Mouse (Mus musculus) neural tube, postnatal 0 days (tissue): Measurements from ENCODE around the gene Rnf217. TPM values are rescaled to one million over a fixed set of nuclear protein-coding genes. Genes with fewer than 3 reads are reported as not detected.

ENCODE experiments used
- polyA plus RNA-seq: library from polyadenylated mRNA; unstranded; fragments of >200 nt; fragmentation: Nextera tagmentation; extraction: Ambion mirVana; gene quantifications from 2 replicates; pipeline ENCODE4 v1.2.1, GENCODE M21; 2015

Gene Rnf217
- 2.3 and 2.5 TPM in 2 replicates for polyA plus RNA-seq

DNA sequence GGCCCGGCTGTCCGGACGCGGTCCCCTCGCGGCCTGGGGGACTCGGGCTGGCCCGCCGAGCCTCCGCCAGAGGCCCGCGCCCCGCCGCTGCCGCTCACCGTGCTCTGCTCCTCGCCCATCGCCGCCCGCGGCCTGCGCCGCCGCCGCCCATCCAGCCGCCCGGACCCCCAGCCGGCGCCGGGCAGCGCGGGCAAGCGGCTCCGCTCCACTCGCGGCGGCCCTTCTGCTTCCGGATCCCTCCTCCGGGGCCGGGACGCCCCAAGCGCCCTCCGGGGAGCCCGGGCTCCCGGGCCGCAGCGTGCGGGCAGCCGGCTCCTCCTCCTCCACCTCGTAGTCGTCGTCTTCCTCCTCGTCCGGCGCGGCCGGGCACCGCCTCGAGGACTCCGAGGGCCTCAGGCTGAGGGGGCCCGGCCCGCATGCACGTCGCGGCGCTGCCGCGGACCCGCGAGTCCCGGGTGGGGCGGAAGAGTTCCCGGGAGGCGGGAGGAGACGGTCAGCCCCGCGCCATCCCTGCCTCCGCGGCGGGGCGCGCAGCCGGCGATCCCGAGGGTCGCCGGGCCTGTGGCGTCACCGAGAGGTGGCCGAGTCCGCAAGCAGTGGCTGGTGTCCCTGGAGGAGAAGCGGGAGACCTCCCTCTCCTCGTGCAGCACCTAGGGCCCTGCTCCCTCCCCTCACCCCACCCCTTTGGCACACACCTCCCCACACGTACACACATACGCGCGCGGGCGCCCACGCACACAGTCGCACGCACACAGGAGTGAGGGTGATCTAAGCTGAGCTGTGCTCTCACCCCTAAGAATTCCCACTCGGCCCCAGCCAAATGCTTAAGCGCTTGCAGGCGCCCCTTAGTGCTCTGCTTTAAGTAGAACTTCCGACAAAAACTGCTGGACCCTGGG is at the start of gene Rnf217:
Rnf217 (minus strand) TSS at position 119 of the 896 bp plus-strand sequence.

GRCm38 (mm10) chr10:31445291-31446124 is 163.5 kb downstream of the Rnf217 start, which contains the start of gene Tpd52l1:
Tpd52l1 (minus strand) TSS chr10:31445958.

Other genes starting within 250 kb of the Rnf217 start
- gene Tpd52l1, start 163.2 kb downstream of the Rnf217 start, polyA plus RNA-seq = 60.3 and 61.1 TPM in 2 replicates